Mouse (Mus musculus) midbrain, embryonic 13.5 days (tissue): ENCODE data around the gene Ikzf3. TPM values are rescaled to one million over a fixed set of nuclear protein-coding genes. Genes with fewer than 3 reads are reported as not detected.
A peak's percentile ranks its signal among the peaks of the same experiment; 100 is the strongest.

ENCODE experiments used
- ATAC-seq: fragments of 200-750 bp; cut with Nextera tagmentation; 2 replicates; pipeline ENCODE4 v1.8.0; 2017; ENCODE audit warnings: mild to moderate bottlenecking, moderate TSS enrichment, moderate library complexity
- H3K27ac ChIP-seq: fragments of 300-500 bp; sonication (generic); 2 replicates; pipeline ENCODE4 v1.5.1; 2015; ENCODE audit warnings: inconsistent platforms, mild to moderate bottlenecking, moderate library complexity
- H3K27me3 ChIP-seq: fragments of 300-500 bp; sonication (generic); 2 replicates; pipeline ENCODE4 v1.6.1; 2015; ENCODE audit warnings: mild to moderate bottlenecking, inconsistent platforms
- H3K36me3 ChIP-seq: fragments of 300-500 bp; sonication (generic); 2 replicates; pipeline ENCODE4 v1.6.1; 2015; ENCODE audit warnings: mild to moderate bottlenecking, inconsistent platforms
- H3K4me1 ChIP-seq: fragments of 300-500 bp; sonication (generic); replicated peaks from 2 replicates; pipeline ENCODE4 v1.6.1; 2015; ENCODE audit warnings: inconsistent platforms
- H3K4me2 ChIP-seq: fragments of 300-500 bp; sonication (generic); replicated peaks from 2 replicates; pipeline ENCODE4 v1.6.1; 2015; ENCODE audit warnings: moderate library complexity, mild to moderate bottlenecking, inconsistent platforms
- H3K4me3 ChIP-seq: fragments of 300-500 bp; sonication (generic); replicated peaks from 2 replicates; pipeline ENCODE4 v1.5.1; 2015; ENCODE audit warnings: mild to moderate bottlenecking, inconsistent platforms
- H3K9ac ChIP-seq: fragments of 300-500 bp; sonication (generic); replicated peaks from 2 replicates; pipeline ENCODE4 v1.6.1; 2015; ENCODE audit warnings: mild to moderate bottlenecking, inconsistent platforms
- H3K9me3 ChIP-seq: fragments of 300-500 bp; sonication (generic); 2 replicates; pipeline ENCODE4 v1.6.1; 2016; ENCODE audit warnings: mild to moderate bottlenecking, inconsistent platforms
- WGBS: fragments of 180-500 bp; shearing (Covaris S2); methylation state at CpG from one replicate; pipeline ENCODE4 v1.1.7; 2015; 5-methylcytosine and 5-hydroxymethylcytosine counted together
- polyA plus RNA-seq: library from polyadenylated mRNA; unstranded; fragments of >200 nt; fragmentation: Nextera tagmentation; extraction: Ambion mirVana; gene quantifications from 2 replicates; pipeline ENCODE4 v1.2.1, GENCODE M21; 2015

Gene Ikzf3
- polyA plus RNA-seq, 1 experiment from 2014 or later = 0.36 TPM

DNA sequence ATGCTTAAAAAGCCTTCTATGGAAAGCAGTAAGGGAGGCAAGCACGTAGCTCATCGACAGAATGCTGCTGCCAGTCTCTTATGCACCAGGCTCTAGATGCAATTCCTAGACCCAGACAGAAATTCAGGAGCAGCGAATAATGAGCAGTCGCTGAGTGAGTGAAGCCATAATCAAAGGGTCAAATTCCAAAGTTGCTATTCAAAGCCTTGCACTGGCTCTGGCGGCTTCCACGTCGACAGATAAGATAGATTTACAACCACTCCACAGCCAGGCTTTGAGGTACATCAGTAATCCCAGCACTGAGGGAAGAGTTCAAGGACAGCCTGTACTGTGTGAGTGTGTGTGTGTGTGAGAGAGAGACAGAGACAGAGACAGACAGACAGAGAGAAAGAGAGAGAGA, 15.1 kb upstream of the Ikzf3 start:
- Histone ChIP-seq H3K4me1 (no peaks in the 10 kb centered on the region), H3K9ac (no peak overlapping the region), H3K27ac (no peak overlapping the region), H3K36me3 (no peaks in the 10 kb centered on the region), H3K4me3 (no peak overlapping the region), H3K27me3 (no peaks in the 10 kb centered on the region), H3K9me3 (no peaks in the 10 kb centered on the region), H3K4me2 (no peak overlapping the region)
- ATAC-seq = no peak
- 38% methylated on average over 7 of the region's 7 CpGs for WGBS

DNA sequence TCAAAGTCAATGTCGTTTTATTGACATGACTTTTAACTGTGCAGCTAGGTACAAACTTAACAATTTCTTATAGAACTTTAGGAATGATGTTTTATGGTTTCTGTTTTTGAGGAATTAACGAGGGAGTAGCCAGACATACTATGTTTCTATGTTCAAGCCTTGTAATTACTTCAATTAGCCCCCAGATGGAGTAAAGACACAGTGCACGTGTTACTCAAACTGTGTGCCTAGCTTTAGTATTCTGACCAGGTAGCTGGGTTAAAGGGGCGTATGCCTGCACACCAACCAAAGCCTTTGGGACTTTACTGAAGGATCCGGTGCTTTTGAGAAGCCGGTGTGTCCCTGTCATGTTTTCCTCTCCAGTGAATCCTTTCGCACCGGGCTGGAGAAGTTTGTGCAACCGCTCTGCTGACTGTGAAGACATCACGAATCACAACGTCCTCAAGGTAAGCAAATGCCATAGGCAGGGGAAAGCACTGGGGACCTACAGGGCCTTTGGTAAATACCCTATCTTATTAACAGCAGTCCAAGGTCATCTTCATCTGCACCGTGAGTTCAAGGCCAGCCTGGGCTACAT, 9.4 kb upstream of the Ikzf3 start:
- ATAC-seq = no peak
- H3K36me3 ChIP-seq = no peaks in the 10 kb centered on the region
- H3K9me3 ChIP-seq = no peaks in the 10 kb centered on the region
- H3K27ac ChIP-seq = no peak overlapping the region
- H3K9ac ChIP-seq = no peak overlapping the region
- H3K4me2 ChIP-seq = no peak overlapping the region
- WGBS = 65% methylated on average over 12 of the region's 12 CpGs
- peaks cover 3% of the 10 kb centered on the region for H3K27me3 ChIP-seq
- H3K4me1 ChIP-seq = peaks cover 9% of the 10 kb centered on the region
- no peak overlapping the region for H3K4me3 ChIP-seq

DNA sequence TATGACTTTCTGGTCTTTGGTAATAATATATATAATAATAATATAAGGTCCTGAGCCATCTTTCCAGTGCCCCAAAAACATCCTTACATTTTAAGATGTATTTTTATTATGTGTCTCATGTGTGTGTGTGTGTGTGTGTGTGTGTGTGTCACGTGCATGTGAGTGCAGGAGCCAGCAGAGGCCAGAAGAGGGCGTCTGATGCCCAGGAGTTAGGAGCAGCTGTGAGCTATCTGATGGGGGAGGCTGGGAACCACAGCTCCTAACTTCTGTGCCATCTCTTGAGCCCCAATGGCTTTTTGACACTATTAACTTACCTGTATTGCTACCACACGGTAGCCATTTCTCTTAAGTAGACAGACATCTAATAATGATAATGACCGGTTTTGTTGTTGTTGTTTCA, 8.1 kb upstream of the Ikzf3 start:
- 91% methylated on average over 4 of the region's 4 CpGs for WGBS
- Histone ChIP-seq H3K9ac (no peak overlapping the region), H3K9me3 (no peaks in the 10 kb centered on the region), H3K27ac (no peak overlapping the region), H3K4me3 (no peak overlapping the region), H3K36me3 (no peaks in the 10 kb centered on the region), H3K4me1 (peaks cover 9% of the 10 kb centered on the region), H3K4me2 (no peak overlapping the region), H3K27me3 (peaks cover 16% of the 10 kb centered on the region)
- no peak for ATAC-seq

DNA sequence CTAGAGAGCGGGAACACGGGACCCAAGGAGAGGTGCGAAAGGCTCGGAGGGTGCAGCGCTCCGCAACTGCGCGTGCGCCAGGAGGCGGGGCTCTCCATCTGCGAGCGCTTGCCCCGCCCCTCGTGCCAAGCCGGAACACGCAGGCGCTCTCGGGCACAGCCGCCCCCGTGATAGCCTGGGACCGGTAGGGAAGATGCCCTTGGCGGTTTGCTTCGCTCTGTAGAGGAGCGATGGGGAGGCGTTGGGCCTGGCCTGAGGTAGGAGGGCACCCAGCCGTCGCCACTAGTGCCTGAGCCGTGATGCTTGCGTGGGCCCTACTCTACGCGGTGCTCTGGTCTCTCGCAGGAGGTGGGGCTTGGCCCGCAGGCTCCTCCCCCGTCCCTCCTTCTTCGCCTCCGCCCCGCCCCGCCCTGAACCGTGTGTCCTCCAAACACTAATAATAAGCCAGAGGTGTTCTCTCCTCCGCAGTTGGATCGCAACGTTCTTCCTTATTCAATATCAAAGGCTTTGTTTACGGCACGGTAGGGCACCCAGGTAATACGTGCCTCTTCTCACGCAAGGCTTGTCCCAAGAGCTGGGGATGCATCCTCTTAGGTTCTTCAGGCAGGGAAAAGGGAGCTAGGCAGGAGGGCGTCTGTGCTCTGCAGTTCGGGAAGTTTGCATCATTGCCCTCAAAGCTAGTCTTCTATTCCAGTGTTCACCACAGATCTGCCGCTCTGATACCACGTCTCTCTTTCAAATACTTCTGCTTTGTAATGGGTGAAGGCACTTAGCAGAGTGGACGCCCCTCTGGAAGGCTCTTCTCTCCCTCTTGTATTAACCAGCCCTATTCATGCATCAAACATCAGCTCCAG, 5.4 kb upstream of the Ikzf3 start, which contains the start of gene Zpbp2:
Zpbp2 (plus strand) TSS at position 123 of the 854 bp plus-strand sequence.
- peaks cover 43% of the 10 kb centered on the region for H3K27me3 ChIP-seq
- WGBS = under 1% methylated on average over 51 of the region's 51 CpGs
- peak within 1 kb of the TSS; percentile 80 for H3K9ac ChIP-seq
- H3K36me3 ChIP-seq = no peaks in the 10 kb centered on the region
- H3K27ac ChIP-seq = peak within 1 kb of the TSS; percentile 87
- peak; percentile 98 for ATAC-seq
- H3K4me2 ChIP-seq = peak within 1 kb of the TSS; percentile 72
- H3K4me3 ChIP-seq = peak within 1 kb of the TSS; percentile 72
- peaks cover 9% of the 10 kb centered on the region for H3K4me1 ChIP-seq
- H3K9me3 ChIP-seq = no peaks in the 10 kb centered on the region

DNA sequence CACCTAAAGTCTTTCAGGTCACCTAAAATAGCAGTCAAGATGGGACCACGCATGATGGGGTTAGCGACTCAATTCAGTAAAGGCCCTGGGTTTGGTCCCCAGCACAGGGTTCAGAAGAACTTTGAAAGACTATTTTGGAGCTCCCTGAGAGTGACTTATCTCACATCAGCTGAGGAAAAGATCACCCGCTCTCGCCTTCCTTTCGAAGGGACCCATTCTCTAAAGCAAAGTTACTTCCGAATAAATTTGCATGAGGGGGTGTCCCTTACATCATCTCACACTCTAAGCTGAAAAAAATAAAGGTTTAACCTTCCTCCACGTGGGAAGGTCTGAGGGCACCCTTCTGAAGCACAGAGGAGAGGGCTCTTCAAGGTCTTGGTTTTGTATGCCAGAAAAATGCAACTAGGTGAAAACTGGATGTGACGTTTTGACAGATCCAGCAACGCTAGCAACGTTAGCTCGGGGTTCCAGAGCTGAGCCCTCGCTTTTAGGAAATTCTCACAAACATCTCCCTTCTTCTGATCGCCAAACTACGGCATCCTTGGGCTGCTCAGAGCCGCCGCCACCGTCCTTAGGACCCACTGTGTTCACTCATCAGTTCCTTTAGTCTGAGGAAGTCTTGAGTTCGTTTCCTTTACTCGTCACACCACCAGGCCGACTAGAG, 4.6 kb upstream of the Ikzf3 start:
- 23% methylated on average over 20 of the region's 20 CpGs for whole genome bisulfite sequencing
- ATAC-seq = peak; percentile 7
- Histone ChIP-seq H3K4me1 (peaks cover 14% of the 10 kb centered on the region), H3K4me3 (peak overlapping the region; percentile 72), H3K27me3 (peaks cover 50% of the 10 kb centered on the region), H3K9ac (peak overlapping the region; percentile 80), H3K36me3 (no peaks in the 10 kb centered on the region), H3K4me2 (peak overlapping the region; percentile 72), H3K9me3 (no peaks in the 10 kb centered on the region), H3K27ac (no peak overlapping the region)

DNA sequence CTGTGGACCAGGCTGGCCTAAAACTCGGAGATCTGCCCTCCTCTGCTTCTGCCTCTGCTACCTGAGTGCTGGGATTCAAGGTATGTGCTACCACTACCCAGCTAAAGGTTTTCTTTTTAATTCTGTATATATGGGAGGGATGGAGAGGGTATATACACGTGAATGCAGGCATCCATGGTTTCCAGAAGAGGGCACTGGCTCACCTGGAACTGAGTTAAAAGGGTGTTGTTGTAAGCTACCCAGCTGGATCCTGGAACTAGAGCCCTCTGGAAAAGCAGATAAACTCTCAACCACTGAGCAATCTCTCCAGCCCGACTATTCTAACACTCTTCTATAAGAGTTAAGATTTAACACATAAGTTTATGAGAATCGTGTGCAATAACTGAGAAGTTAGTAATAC, 3.5 kb upstream of the Ikzf3 start:
- no peak overlapping the region for H3K27ac ChIP-seq
- H3K9me3 ChIP-seq = no peaks in the 10 kb centered on the region
- H3K27me3 ChIP-seq = peaks cover 60% of the 10 kb centered on the region
- no peak for ATAC-seq
- peaks cover 17% of the 10 kb centered on the region for H3K4me1 ChIP-seq
- H3K4me3 ChIP-seq = no peak overlapping the region
- no peaks in the 10 kb centered on the region for H3K36me3 ChIP-seq
- H3K9ac ChIP-seq = no peak overlapping the region
- H3K4me2 ChIP-seq = no peak overlapping the region
- WGBS = 70% methylated on average over 4 of the region's 4 CpGs

DNA sequence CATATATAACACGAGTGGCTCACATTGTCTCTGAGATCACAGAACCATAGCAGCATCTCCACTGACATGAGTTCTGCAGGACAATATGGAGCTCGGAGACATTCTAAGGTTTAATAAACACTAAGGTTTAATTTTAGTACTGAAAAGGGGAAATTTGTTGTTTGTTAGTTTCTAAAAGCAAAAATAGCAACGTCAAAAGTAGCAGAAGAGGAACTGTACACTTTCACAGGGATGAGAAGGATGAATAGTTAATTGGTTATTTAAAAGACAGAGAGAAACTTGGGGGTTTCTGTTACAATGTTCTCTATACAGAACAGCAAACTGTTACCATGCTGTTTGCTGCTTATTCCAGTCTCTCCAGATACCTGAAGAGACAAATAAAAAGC, 1.5 kb upstream of the Ikzf3 start:
- Histone ChIP-seq H3K36me3 (no peaks in the 10 kb centered on the region), H3K9ac (no peak overlapping the region), H3K4me1 (peaks cover 17% of the 10 kb centered on the region), H3K27me3 (peaks cover 77% of the 10 kb centered on the region), H3K4me3 (no peak overlapping the region), H3K4me2 (no peak overlapping the region), H3K9me3 (no peaks in the 10 kb centered on the region), H3K27ac (no peak overlapping the region)
- 60% methylated on average over 3 of the region's 3 CpGs for WGBS
- ATAC-seq = no peak

DNA sequence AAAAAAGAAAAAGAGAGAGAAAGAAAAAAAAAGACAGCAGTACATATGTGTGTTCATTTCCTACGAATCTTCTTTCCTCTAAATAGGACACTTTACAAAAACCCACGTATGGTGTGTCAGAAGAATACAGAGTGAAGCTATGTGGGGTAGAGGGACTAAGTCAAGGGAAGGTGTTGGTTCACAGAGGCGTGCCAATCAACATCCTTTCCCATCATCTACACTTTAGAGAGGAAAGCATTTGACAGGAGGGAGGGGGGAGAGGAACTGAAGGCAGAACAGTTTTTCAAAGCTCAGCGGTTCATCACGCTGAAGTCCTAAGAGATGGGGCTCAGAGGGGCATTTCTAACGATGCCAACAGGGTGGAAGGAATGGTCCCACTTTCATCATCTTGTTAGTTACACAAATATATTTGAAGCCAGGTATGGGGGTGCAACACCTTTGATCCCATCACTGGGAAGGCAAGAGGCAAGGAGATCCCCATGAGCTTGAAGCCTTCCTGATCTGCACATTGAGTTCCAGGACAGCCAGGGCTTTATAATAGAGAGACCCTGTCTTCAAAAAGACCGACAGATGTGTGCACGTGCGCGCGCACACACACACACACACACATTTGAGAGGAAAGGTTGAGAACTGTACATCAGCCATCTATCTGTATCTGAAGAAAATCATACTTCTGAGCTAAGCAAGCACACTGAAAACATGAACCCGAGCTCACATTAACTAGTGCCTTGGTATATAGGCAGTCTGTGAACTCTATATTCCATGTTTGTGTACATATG, 887 bp upstream of the Ikzf3 start:
- ATAC-seq = no peak
- Histone ChIP-seq H3K4me3 (no peak overlapping the region), H3K4me1 (peaks cover 16% of the 10 kb centered on the region), H3K9ac (no peak overlapping the region), H3K27ac (no peak overlapping the region), H3K27me3 (peaks cover 82% of the 10 kb centered on the region), H3K4me2 (no peak overlapping the region), H3K36me3 (no peaks in the 10 kb centered on the region), H3K9me3 (no peaks in the 10 kb centered on the region)
- 47% methylated on average over 12 of the region's 12 CpGs for whole genome bisulfite sequencing

DNA sequence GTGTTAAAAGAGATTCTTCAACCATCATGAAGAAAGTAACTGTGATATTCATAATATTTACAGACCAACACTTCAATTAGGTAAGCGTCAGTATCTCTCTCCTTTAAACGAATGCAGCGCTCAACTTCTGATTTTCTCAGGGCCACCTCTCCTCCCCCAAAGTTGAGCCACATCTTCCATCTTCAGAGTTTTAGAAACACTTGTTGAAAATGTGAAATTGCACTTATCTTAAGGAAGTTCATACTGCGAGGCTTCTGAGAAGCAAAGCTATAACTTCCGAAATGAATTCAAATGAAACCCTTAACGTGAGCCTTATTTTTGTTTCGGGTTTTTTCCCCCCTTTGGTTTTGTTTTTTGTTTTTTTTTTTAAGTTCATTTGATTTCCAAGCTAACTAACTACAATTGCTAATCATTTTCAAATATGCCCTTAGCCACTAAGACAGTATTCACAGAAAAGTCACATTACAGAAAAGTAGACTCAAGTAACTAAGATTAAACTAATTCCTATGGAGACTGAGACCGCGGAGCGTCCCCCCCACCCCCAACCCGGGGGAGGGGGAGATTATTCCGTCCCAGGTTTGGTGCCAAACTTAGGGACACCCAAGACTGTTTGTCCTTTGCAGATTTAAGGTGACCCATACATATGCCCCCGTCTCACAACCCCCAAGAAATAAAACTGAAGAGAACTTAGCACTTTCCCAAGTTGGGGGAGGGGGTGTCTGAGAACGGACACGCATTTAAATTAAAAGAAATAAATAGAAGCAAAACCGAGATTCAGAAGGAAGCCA, 747 bp downstream of the Ikzf3 start:
- Histone ChIP-seq H3K27me3 (peaks cover 87% of the 10 kb centered on the region), H3K27ac (no peak overlapping the region), H3K9me3 (no peaks in the 10 kb centered on the region), H3K4me2 (peak overlapping the region; percentile 76), H3K4me1 (peaks cover 8% of the 10 kb centered on the region; the same call in 1 of the 2 replicates), H3K36me3 (no peaks in the 10 kb centered on the region), H3K9ac (no peak overlapping the region; the same call in 1 of the 2 replicates), H3K4me3 (peak overlapping the region; percentile 47)
- 3% methylated on average over 16 of the region's 16 CpGs for WGBS
- no peak for ATAC-seq

DNA sequence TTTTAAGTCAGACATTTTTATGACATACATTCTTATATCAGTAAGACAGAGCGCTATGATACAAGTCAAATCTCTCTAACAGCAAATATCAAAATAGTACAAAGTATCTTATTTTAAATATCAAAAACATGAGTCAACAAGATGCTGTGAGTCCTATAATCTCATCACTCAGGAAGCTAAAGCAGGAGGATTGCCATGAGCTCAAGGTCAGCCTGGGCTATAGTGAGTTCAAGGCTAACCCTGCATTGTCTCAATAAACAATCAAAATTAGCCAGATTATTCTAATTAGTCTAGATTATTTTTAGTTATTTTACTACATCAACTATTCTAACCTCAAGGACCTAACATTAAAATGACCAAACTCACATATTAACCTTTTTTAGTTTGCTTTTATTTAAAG, 2.4 kb downstream of the Ikzf3 start:
- Histone ChIP-seq H3K27me3 (peaks cover 71% of the 10 kb centered on the region), H3K4me3 (no peak overlapping the region), H3K36me3 (no peaks in the 10 kb centered on the region), H3K4me1 (peaks cover 8% of the 10 kb centered on the region; the same call in 1 of the 2 replicates), H3K27ac (no peak overlapping the region), H3K9me3 (no peaks in the 10 kb centered on the region), H3K9ac (no peak overlapping the region), H3K4me2 (no peak overlapping the region)
- no peak for ATAC-seq
- WGBS = 80% methylated on average over 1 of the region's 1 CpGs

DNA sequence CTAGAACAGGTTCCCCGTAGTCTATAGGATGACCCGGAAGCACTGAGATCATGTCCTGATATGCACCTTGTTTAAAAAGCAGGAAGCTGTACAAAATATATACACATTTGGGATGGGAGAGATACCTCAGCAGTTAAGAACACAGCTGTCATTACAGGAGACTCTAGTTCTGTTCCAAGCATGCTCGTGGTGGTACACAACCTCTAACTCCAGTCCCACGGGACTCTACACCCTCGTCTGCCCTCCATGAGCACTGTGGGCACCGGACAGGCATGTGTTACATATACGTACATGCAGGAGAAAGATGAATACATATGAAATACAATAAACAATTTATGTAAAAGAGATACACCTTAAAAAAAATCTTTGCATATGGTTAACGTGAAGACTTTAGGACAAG, 3.3 kb downstream of the Ikzf3 start:
- H3K36me3 ChIP-seq = no peaks in the 10 kb centered on the region
- 80% methylated on average over 8 of the region's 8 CpGs for WGBS
- H3K27me3 ChIP-seq = peaks cover 62% of the 10 kb centered on the region

More for the DNA sequence above, 3.3 kb downstream of the Ikzf3 start:
- H3K4me3 ChIP-seq = no peak overlapping the region
- peaks cover 8% of the 10 kb centered on the region; the same call in 1 of the 2 replicates for H3K4me1 ChIP-seq
- H3K4me2 ChIP-seq = no peak overlapping the region
- no peaks in the 10 kb centered on the region for H3K9me3 ChIP-seq
- no peak for ATAC-seq
- H3K9ac ChIP-seq = no peak overlapping the region
- H3K27ac ChIP-seq = no peak overlapping the region
